In genomic region chr11:115586403-115586802, GRCm38 (mm10) we compare ENCODE assay signal across 17 mouse cellular contexts.
"Had no signal": no experiment of that assay in that cellular context is flagged by ENCODE, and none has a peak within 500 bp of the region (broad histone marks: within the 10 kb centered on the region; RNA-seq: fewer than 3 reads in every experiment).

No protein-coding gene starts in this region.

- DNase-seq: retina, postnatal 1 day; right cerebral cortex, adult 18-20 months; right cerebral cortex, postnatal 14 days; right cerebral cortex, postnatal 25 days; right cerebral cortex, postnatal 4 days; spleen, adult 18-20 months; thymus, adult 18-20 months; thymus, adult 2 months; thymus, postnatal 14 days; thymus, postnatal 25 days; thymus, postnatal 36 days; thymus, postnatal 4 days had no signal

- H3K9ac ChIP-seq: neural tube, embryonic 12.5 days; neural tube, embryonic 13.5 days; neural tube, embryonic 15.5 days; stomach, embryonic 15.5 days had no signal

- H3K27me3 ChIP-seq: neural tube, embryonic 12.5 days; neural tube, embryonic 13.5 days; neural tube, embryonic 15.5 days; stomach, embryonic 15.5 days had no signal

- H3K4me2 ChIP-seq: neural tube, embryonic 12.5 days; neural tube, embryonic 13.5 days; neural tube, embryonic 15.5 days; stomach, embryonic 15.5 days had no signal

- H3K27ac ChIP-seq: neural tube, embryonic 12.5 days; neural tube, embryonic 13.5 days; neural tube, embryonic 15.5 days; stomach, embryonic 15.5 days; stomach, postnatal 0 days had no signal

- H3K4me1 ChIP-seq: neural tube, embryonic 12.5 days; neural tube, embryonic 13.5 days; neural tube, embryonic 15.5 days; stomach, embryonic 15.5 days had no signal

- H3K4me3 ChIP-seq: neural tube, embryonic 12.5 days; neural tube, embryonic 13.5 days; neural tube, embryonic 15.5 days; stomach, embryonic 15.5 days had no signal

- H3K9me3 ChIP-seq: neural tube, embryonic 12.5 days; neural tube, embryonic 13.5 days; neural tube, embryonic 15.5 days; stomach, embryonic 15.5 days had no signal
